Mouse (Mus musculus): ENCODE measurements around the gene Psmb7.

GRCm38 (mm10) chr2:38628801-38629200, 15.1 kb downstream of the Psmb7 start:
- TF ChIP-seq CTCF (IDR thresholded peaks at IDR 0.05; ENCODE audit: low read depth, low read length) (no peak), POLR2A (IDR thresholded peaks at IDR 0.05; ENCODE audit: extremely low read depth, insufficient read depth, low read length) (no peak)
